Mouse (Mus musculus) heart, postnatal 0 days (tissue): Measurements from ENCODE around the gene Oxa1l.

Experiments
- CTCF ChIP-seq: IDR thresholded peaks from 2 replicates; pipeline ENCODE4 v1.5.1; 2016; ENCODE audit warnings: antibody characterized with exemption, control low read depth, low read depth
- EP300 ChIP-seq: IDR thresholded peaks from 2 replicates; pipeline ENCODE4 v1.6.1; 2016; ENCODE audit warnings: antibody characterized with exemption, low read depth

DNA sequence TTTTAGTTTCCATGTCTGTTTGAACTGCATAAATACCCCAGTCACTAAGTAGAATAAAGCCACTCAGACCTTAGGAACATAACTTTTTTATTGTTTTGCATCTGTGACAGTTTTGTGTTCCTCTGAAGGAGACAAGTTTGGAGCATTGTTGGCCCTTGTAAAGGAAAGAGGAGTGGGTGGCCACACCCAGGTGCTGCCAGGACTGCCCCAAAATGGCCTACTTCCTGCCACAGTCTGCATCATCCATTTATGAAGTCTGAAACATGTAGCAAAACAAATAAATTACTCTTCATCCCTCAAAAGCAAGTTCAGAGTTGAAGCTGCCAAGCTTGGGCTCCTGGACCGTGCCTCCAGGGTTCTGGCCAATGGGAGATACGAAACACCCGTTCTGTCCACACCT, 8.7 kb downstream of the Oxa1l start:
- TF ChIP-seq CTCF (no peak), EP300 (no peak)
